Comparison of ENCODE assay signal across 1 mouse cellular context in the genomic region with DNA sequence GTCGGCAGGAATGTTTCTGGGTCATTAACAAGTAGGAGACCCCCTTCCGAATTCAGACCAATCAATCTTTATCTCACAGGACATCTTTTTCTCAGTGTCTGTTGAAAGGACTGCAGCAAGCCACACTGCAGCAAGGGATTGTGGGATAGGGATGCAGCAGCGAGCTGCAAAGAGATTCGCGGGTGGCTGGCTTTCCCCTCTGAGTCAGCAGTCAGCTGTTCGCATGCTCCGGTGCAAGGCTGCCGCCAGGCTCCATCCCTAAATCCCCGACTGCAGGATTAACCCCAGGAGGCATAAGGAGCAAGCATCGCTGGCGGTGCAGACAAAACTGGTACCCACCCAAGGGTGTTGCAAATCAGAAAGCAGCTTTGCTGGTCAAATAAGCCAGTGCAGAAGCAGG.
A peak's percentile ranks its signal among the peaks of the same experiment; 100 is the strongest.
TF ChIP-seq lines count a peak whose summit lies in the region.

No protein-coding gene starts in this region.

TF ChIP-seq in CH12.LX, 34 proteins besides CTCF, POLR2A, EP300 and RAD21 (continued from another document):
- TF ChIP-seq TBP (conservative IDR thresholded peaks at IDR 0.05; ENCODE audit: low read depth, low read length): 0 out of 2 replicates have a peak, but pooled peaks have one; percentile 21
- peak; percentile 51; the same call in 1 of the 2 replicates for TF ChIP-seq BHLHE40 (IDR thresholded peaks at IDR 0.05; ENCODE audit: low read depth, low read length)
